ENCODE assay signal across 9 mouse cellular contexts in genomic region chr6:95651391-95651876, GRCm38 (mm10).
DNase-seq lines count a peak whose midpoint lies in the region; ATAC-seq lines count a peak whose summit lies in the region.
"Had no signal": no experiment of that assay in that cellular context is flagged by ENCODE, and none has a peak within 500 bp of the region (broad histone marks: within the 10 kb centered on the region; RNA-seq: fewer than 3 reads in every experiment).

No protein-coding gene starts in this region.

- no peak overlapping the region for H3K9ac ChIP-seq in kidney, embryonic 14.5 days (ENCODE audit: low read depth, low read length)
- H3K9ac ChIP-seq in hindbrain, embryonic 14.5 days = no peak overlapping the region
- no peak overlapping the region for H3K9ac ChIP-seq in neural tube, embryonic 13.5 days
- H3K9ac ChIP-seq: liver, embryonic 13.5 days had no signal

- peak; percentile 62; the same call in 1 of the 2 replicates for ATAC-seq in kidney, embryonic 14.5 days (ENCODE audit: low FRiP score, low TSS enrichment)
- no peak for ATAC-seq in hindbrain, embryonic 14.5 days (ENCODE audit: low FRiP score)
- ATAC-seq in neural tube, embryonic 13.5 days (ENCODE audit: low read depth) = no peak
- no peak for ATAC-seq in frontal cortex, adult (ENCODE audit: low TSS enrichment)

- no peak overlapping the region for H3K4me2 ChIP-seq in kidney, embryonic 14.5 days (replicated peaks; ENCODE audit: low read depth, low read length)
- peak overlapping the region; percentile 27 for H3K4me2 ChIP-seq in hindbrain, embryonic 14.5 days (replicated peaks)
- peak overlapping the region; percentile 27; the same call in 1 of the 2 replicates for H3K4me2 ChIP-seq in neural tube, embryonic 13.5 days
- H3K4me2 ChIP-seq: liver, embryonic 13.5 days had no signal

- WGBS in kidney, embryonic 14.5 days = 38% methylated on average over 6 of the region's 6 CpGs
- WGBS in hindbrain, embryonic 14.5 days = 7% methylated on average over 6 of the region's 6 CpGs
- WGBS in neural tube, embryonic 13.5 days = 11% methylated on average over 6 of the region's 6 CpGs

- H3K36me3 ChIP-seq in kidney, embryonic 14.5 days (ENCODE audit: control insufficient read depth, insufficient read depth, low read length) = peaks cover 5% of the 10 kb centered on the region; the same call in 1 of the 2 replicates
- H3K36me3 ChIP-seq in hindbrain, embryonic 14.5 days (replicated peaks; ENCODE audit: control insufficient read depth, insufficient read depth) = no peaks in the 10 kb centered on the region
- no peaks in the 10 kb centered on the region for H3K36me3 ChIP-seq in neural tube, embryonic 13.5 days

- peaks cover 3% of the 10 kb centered on the region; the same call in 1 of the 2 replicates for H3K4me1 ChIP-seq in kidney, embryonic 14.5 days (ENCODE audit: control insufficient read depth, insufficient read depth, low read length)
- peaks cover 8% of the 10 kb centered on the region for H3K4me1 ChIP-seq in hindbrain, embryonic 14.5 days (replicated peaks; ENCODE audit: control insufficient read depth, insufficient read depth, low read length)
- peaks cover 13% of the 10 kb centered on the region for H3K4me1 ChIP-seq in neural tube, embryonic 13.5 days (replicated peaks)
- H3K4me1 ChIP-seq: liver, embryonic 13.5 days had no signal

- no peak overlapping the region for H3K4me3 ChIP-seq in kidney, embryonic 14.5 days (ENCODE audit: low read length)
- no peak overlapping the region for H3K4me3 ChIP-seq in hindbrain, embryonic 14.5 days (replicated peaks; ENCODE audit: low read length)
- H3K4me3 ChIP-seq in neural tube, embryonic 13.5 days = no peak overlapping the region
- H3K4me3 ChIP-seq: liver, embryonic 13.5 days had no signal

- H3K27me3 ChIP-seq in kidney, embryonic 14.5 days (ENCODE audit: control insufficient read depth, insufficient read depth, low read length) = no peaks in the 10 kb centered on the region
- H3K27me3 ChIP-seq in hindbrain, embryonic 14.5 days (ENCODE audit: control insufficient read depth, insufficient read depth, low read length) = no peaks in the 10 kb centered on the region
- no peaks in the 10 kb centered on the region for H3K27me3 ChIP-seq in neural tube, embryonic 13.5 days
- H3K27me3 ChIP-seq: liver, embryonic 13.5 days had no signal

- H3K9me3 ChIP-seq in kidney, embryonic 14.5 days (ENCODE audit: control insufficient read depth, low read length) = no peaks in the 10 kb centered on the region
- no peaks in the 10 kb centered on the region for H3K9me3 ChIP-seq in hindbrain, embryonic 14.5 days (ENCODE audit: control insufficient read depth, low read length)
- no peaks in the 10 kb centered on the region for H3K9me3 ChIP-seq in neural tube, embryonic 13.5 days
- H3K9me3 ChIP-seq: liver, embryonic 13.5 days had no signal

- no peak for DNase-seq in kidney, adult 9 months
- DNase-seq in embryo, embryonic 10 days (ENCODE audit: low spot score) = peak; percentile 58
- no peak for DNase-seq in hindbrain, embryonic 14.5 days (ENCODE audit: low spot score)
- DNase-seq in layer of hippocampus, adult 8-10 months (ENCODE audit: low spot score in 2 of 2) = no peak
- no peak for DNase-seq in spleen, postnatal 36 days (ENCODE audit: low spot score in 2 of 2)
- DNase-seq: liver, embryonic 13.5 days had no signal

- no peak overlapping the region for H3K27ac ChIP-seq in kidney, embryonic 14.5 days (ENCODE audit: low read depth, low read length)
- H3K27ac ChIP-seq in hindbrain, embryonic 14.5 days = no peak overlapping the region
- H3K27ac ChIP-seq in neural tube, embryonic 13.5 days (replicated peaks) = no peak overlapping the region
- H3K27ac ChIP-seq: liver, embryonic 13.5 days had no signal
